Mouse (Mus musculus) limb, embryonic 11.5 days (tissue): ENCODE measurements around the gene Mfsd4b1. TPM values are rescaled to one million over a fixed set of nuclear protein-coding genes. Genes with fewer than 3 reads are reported as not detected.
A peak's percentile ranks its signal among the peaks of the same experiment; 100 is the strongest.

ENCODE experiments used
- ATAC-seq: fragments of 200-750 bp; cut with Nextera tagmentation; 2 replicates; pipeline ENCODE4 v1.8.0; 2017; ENCODE audit warnings: low read depth; ENCODE audit not compliant: insufficient number of reproducible peaks, low FRiP score, low TSS enrichment
- DNase-seq: peaks from one replicate; pipeline ENCODE4 v3.0.0-alpha.2; 2015; ENCODE audit warnings: low spot score
- H3K27ac ChIP-seq: fragments of 300-500 bp; sonication (generic); replicated peaks from 2 replicates; pipeline ENCODE4 v1.5.1; 2014; ENCODE audit warnings: low read depth, mild to moderate bottlenecking, low read length
- H3K27me3 ChIP-seq: fragments of 300-500 bp; sonication (generic); 2 replicates; pipeline ENCODE4 v1.6.1; 2014; ENCODE audit warnings: mild to moderate bottlenecking, low read length, mixed read lengths; ENCODE audit not compliant: control insufficient read depth, insufficient read depth
- H3K36me3 ChIP-seq: fragments of 300-500 bp; sonication (generic); 2 replicates; pipeline ENCODE4 v1.6.1; 2014; ENCODE audit warnings: mild to moderate bottlenecking, low read length, moderate library complexity, mixed read lengths; ENCODE audit not compliant: control insufficient read depth, insufficient read depth
- H3K4me1 ChIP-seq: fragments of 300-500 bp; sonication (generic); 2 replicates; pipeline ENCODE4 v1.6.1; 2014; ENCODE audit warnings: low read length, mixed read lengths; ENCODE audit not compliant: control insufficient read depth, insufficient read depth
- H3K4me2 ChIP-seq: fragments of 300-500 bp; sonication (generic); 2 replicates; pipeline ENCODE4 v1.6.1; 2014; ENCODE audit warnings: low read depth, mild to moderate bottlenecking, moderate library complexity; ENCODE audit not compliant: severe bottlenecking
- H3K4me3 ChIP-seq: fragments of 300-500 bp; sonication (generic); 2 replicates; pipeline ENCODE4 v1.5.1; 2014; ENCODE audit warnings: low read depth, low read length
- H3K9ac ChIP-seq: fragments of 300-500 bp; sonication (generic); 2 replicates; pipeline ENCODE4 v1.6.1; 2014; ENCODE audit warnings: mild to moderate bottlenecking, low read length
- H3K9me3 ChIP-seq: fragments of 300-500 bp; sonication (generic); 2 replicates; pipeline ENCODE4 v1.6.1; 2016; ENCODE audit warnings: low read length; ENCODE audit not compliant: control insufficient read depth
- WGBS: fragments of 180-500 bp; shearing (Covaris S2); extraction: QIAGEN DNeasy Blood & Tissue Kit; methylation state at CpG from one replicate; pipeline ENCODE4 v1.1.7; 2014; 5-methylcytosine and 5-hydroxymethylcytosine counted together
- polyA plus RNA-seq: library from polyadenylated mRNA; unstranded; fragments of >200 nt; fragmentation: Nextera tagmentation; extraction: Ambion mirVana; gene quantifications from 2 replicates; pipeline ENCODE4 v1.2.1, GENCODE M21; 2014

The Mfsd4b1 gene
- polyA plus RNA-seq, 1 experiment from 2014 or later = 0.23 TPM

DNA sequence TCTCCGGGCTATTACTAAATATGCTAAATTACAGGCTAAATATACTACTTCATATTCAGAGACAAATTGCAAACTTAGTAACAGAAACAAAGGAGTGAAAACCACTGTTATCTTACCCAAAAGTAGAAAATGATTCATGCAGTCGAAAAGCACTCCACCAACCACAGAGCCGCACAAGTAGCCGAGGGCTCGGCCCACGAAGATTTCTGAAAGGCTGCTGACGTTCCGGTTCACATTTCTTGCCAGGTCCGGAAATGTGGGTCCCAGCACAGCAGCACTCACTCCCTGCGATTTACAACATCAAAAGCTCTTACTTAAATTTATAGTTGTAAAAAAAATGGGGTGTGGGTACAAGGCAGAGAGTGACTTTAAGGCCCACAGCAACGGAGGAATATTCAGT lies 50.1 kb downstream of the Mfsd4b1 start:
- no peaks in the 10 kb centered on the region for H3K36me3 ChIP-seq
- no peak for DNase-seq
- no peak overlapping the region for H3K4me2 ChIP-seq
- no peak overlapping the region for H3K4me3 ChIP-seq
- H3K4me1 ChIP-seq = no peaks in the 10 kb centered on the region
- ATAC-seq = no peak
- peaks cover 2% of the 10 kb centered on the region; the same call in 1 of the 2 replicates for H3K9me3 ChIP-seq
- no peak overlapping the region for H3K9ac ChIP-seq
- WGBS = 66% methylated on average over 11 of the region's 11 CpGs
- H3K27ac ChIP-seq = no peak overlapping the region
- no peaks in the 10 kb centered on the region for H3K27me3 ChIP-seq

DNA sequence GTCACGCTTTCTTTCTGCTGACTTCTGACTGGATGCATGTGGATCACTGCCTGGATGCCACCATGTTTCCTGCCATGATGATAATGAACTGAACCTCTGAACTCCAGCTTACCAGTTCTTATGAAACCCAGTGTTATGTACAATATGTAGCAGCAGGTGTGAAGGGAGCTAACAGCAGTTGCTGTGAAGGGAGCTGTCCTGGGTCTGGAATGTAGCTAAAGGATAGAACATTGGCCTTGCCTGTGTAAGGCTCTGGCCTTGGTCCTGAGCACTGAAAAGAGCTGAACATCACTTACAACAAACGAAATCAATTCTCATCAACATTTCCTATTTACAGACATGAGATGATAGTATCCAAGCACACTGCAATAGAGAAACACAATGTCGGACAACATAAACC lies 57.6 kb downstream of the Mfsd4b1 start:
- Histone ChIP-seq H3K36me3 (no peaks in the 10 kb centered on the region), H3K27me3 (no peaks in the 10 kb centered on the region), H3K4me2 (no peak overlapping the region), H3K9me3 (no peaks in the 10 kb centered on the region), H3K4me3 (no peak overlapping the region), H3K4me1 (no peaks in the 10 kb centered on the region), H3K9ac (no peak overlapping the region), H3K27ac (no peak overlapping the region)
- DNase-seq = peak; percentile 60
- 91% methylated on average over 3 of the region's 3 CpGs for WGBS
- ATAC-seq = no peak

DNA sequence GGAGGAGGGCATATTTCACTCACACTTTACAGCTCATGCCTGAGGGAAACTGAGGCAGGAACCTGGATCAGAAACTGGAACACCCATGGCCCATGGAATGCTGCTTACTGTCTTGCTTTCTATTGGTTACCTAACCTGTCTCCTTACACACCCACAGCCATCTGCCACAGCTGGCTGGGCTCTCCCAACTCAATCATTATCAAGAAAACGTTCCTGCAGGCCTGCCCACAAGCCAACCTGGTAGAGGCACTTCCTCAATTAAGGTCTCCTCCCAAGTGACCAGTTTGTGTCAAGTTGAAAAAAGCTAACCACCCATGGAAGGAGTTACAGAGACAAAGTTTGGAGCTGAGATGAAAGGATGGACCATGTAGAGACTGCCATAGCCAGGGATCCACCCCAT lies 63.2 kb downstream of the Mfsd4b1 start:
- Histone ChIP-seq H3K36me3 (no peaks in the 10 kb centered on the region), H3K4me3 (no peak overlapping the region), H3K9ac (no peak overlapping the region), H3K27me3 (no peaks in the 10 kb centered on the region), H3K27ac (no peak overlapping the region), H3K9me3 (no peaks in the 10 kb centered on the region), H3K4me2 (no peak overlapping the region), H3K4me1 (no peaks in the 10 kb centered on the region)
- WGBS = 39% methylated on average over 1 of the region's 1 CpGs
- ATAC-seq = no peak
- no peak for DNase-seq

DNA sequence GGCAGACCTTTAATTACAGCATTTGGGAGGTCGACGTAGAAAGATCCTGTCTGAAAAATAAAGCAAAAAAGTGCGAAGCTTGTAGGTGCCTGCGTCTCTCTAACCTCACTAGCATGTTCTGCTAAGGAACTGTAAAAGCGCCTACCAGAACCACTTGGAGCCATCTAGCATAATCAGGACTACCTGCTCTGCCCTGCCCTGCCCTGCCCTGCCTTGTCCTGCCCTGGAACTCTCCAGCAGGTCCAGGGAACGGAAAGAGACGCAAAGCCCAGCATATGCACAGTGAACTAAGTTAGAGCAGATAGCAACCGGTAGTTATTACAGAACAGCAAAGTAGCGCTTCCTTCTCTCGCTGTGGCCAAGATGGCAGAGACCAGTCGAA lies 64.6 kb downstream of the Mfsd4b1 start:
- Histone ChIP-seq H3K27ac (no peak overlapping the region), H3K4me3 (peak overlapping the region; percentile 51; the same call in 1 of the 2 replicates), H3K4me1 (no peaks in the 10 kb centered on the region), H3K4me2 (no peak overlapping the region; the same call in 1 of the 2 replicates), H3K9ac (no peak overlapping the region), H3K36me3 (no peaks in the 10 kb centered on the region), H3K27me3 (no peaks in the 10 kb centered on the region), H3K9me3 (no peaks in the 10 kb centered on the region)
- no peak for DNase-seq
- no peak for ATAC-seq
- WGBS = 47% methylated on average over 11 of the region's 11 CpGs

GRCm38 (mm10) chr10:39959761-39960440 lies 65.2 kb downstream of the Mfsd4b1 start, which contains the start of gene Mfsd4b3:
Gene Mfsd4b3 (minus strand): TSS chr10:39960153.
- Histone ChIP-seq H3K36me3 (no peaks in the 10 kb centered on the region), H3K27me3 (no peaks in the 10 kb centered on the region), H3K4me3 (peak within 1 kb of the TSS; percentile 51), H3K9me3 (no peaks in the 10 kb centered on the region), H3K27ac (no peak within 1 kb of the TSS), H3K4me2 (peak within 1 kb of the TSS; percentile 73), H3K4me1 (no peaks in the 10 kb centered on the region), H3K9ac (peak within 1 kb of the TSS; percentile 34; the same call in 1 of the 2 replicates)
- DNase-seq (peak; percentile 93), ATAC-seq (peak; percentile 97)
- WGBS = under 1% methylated on average over 36 of the region's 38 CpGs

GRCm38 (mm10) chr10:39958266-39958665 lies 66.8 kb downstream of the Mfsd4b1 start:
- Histone ChIP-seq H3K27me3 (no peaks in the 10 kb centered on the region), H3K4me3 (no peak overlapping the region)
- whole genome bisulfite sequencing = 78% methylated on average over 4 of the region's 4 CpGs

GRCm38 (mm10) chr10:39956340-39956878 lies 68.7 kb downstream of the Mfsd4b1 start:
- Histone ChIP-seq H3K9ac (no peak overlapping the region), H3K27ac (no peak overlapping the region), H3K9me3 (no peaks in the 10 kb centered on the region), H3K36me3 (no peaks in the 10 kb centered on the region), H3K4me3 (no peak overlapping the region), H3K27me3 (no peaks in the 10 kb centered on the region), H3K4me1 (no peaks in the 10 kb centered on the region), H3K4me2 (no peak overlapping the region)
- DNase-seq = no peak
- WGBS = 79% methylated on average over 2 of the region's 2 CpGs
- ATAC-seq = no peak

More at GRCm38 (mm10) chr10:39958266-39958665, 66.8 kb downstream of the Mfsd4b1 start:
- ATAC-seq (no peak), DNase-seq (no peak)
- H3K36me3 ChIP-seq = no peaks in the 10 kb centered on the region
- no peak overlapping the region for H3K9ac ChIP-seq
- H3K9me3 ChIP-seq = no peaks in the 10 kb centered on the region
- H3K4me2 ChIP-seq = no peak overlapping the region
- H3K27ac ChIP-seq = no peak overlapping the region
- H3K4me1 ChIP-seq = no peaks in the 10 kb centered on the region

DNA sequence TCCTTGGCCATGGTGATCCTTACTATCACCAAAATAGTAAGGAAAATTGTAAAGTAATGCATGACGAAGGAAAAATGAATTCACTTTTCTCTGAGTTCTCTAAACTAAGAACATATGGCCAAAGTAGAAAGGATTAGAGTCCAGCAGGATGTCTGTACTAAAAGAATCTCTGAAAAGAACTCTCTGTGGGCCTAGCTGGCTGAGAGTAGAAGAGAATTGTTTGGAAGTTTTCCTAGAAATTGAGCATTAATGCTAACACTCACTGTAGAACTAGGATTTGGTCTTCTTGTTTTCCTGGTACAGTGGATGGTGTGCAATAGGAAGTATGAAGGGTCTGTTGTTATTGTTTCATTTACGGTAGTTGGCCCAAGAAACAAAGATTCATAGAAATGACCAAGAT lies 69.9 kb downstream of the Mfsd4b1 start:
- no peak for ATAC-seq
- H3K4me3 ChIP-seq = no peak overlapping the region
- no peak for DNase-seq
- H3K4me1 ChIP-seq = no peaks in the 10 kb centered on the region
- H3K27me3 ChIP-seq = no peaks in the 10 kb centered on the region
- 84% methylated on average over 2 of the region's 2 CpGs for WGBS
- H3K4me2 ChIP-seq = no peak overlapping the region
- no peaks in the 10 kb centered on the region for H3K36me3 ChIP-seq
- no peaks in the 10 kb centered on the region for H3K9me3 ChIP-seq
- H3K27ac ChIP-seq = no peak overlapping the region
- H3K9ac ChIP-seq = no peak overlapping the region
